ENCODE assay signal across 21 mouse cellular contexts in the genomic region with DNA sequence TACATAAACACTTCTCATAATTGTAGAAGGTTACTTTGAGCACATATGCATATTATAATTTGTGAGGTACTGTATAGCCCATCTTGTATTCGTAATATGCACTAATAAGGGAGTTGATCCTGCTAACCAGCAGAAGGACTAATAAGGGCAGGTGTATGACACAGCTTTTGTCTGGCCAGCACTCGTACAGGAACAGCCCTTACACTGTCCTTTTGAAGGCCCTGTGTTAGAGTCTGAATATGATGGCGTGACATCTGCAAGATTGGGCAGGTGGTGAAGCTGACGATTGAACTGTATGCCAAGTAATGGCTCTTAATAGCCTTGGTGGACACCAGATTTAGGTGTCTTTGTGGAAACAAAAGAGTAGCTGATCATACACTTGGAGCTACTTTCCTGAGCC.
DNase-seq lines count a peak whose midpoint lies in the region; ATAC-seq and TF ChIP-seq lines count a peak whose summit lies in the region.
"Had no signal": no experiment of that assay in that cellular context is flagged by ENCODE, and none has a peak within 500 bp of the region (broad histone marks: within the 10 kb centered on the region; RNA-seq: fewer than 3 reads in every experiment).

No protein-coding gene starts in this region.

- 66% methylated on average over 4 of the region's 4 CpGs for WGBS in forebrain, embryonic 11.5 days
- 85% methylated on average over 4 of the region's 4 CpGs for WGBS in forebrain, embryonic 10.5 days
- WGBS in midbrain, embryonic 11.5 days, result 79% methylated on average over 4 of the region's 4 CpGs
- 84% methylated on average over 4 of the region's 4 CpGs for WGBS in midbrain, embryonic 10.5 days
- WGBS in forebrain, embryonic 15.5 days, result 34% methylated on average over 4 of the region's 4 CpGs

- H3K4me1 ChIP-seq in forebrain, embryonic 11.5 days (replicated peaks; ENCODE audit: control insufficient read depth, insufficient read depth, low read length), result no peaks in the 10 kb centered on the region
- H3K4me1 ChIP-seq in forebrain, embryonic 10.5 days, result peaks cover 7% of the 10 kb centered on the region
- H3K4me1 ChIP-seq in midbrain, embryonic 11.5 days (ENCODE audit: control insufficient read depth, insufficient read depth, low read length), result no peaks in the 10 kb centered on the region
- peaks cover 11% of the 10 kb centered on the region for H3K4me1 ChIP-seq in midbrain, embryonic 10.5 days
- peaks cover 6% of the 10 kb centered on the region for H3K4me1 ChIP-seq in forebrain, embryonic 15.5 days
- H3K4me1 ChIP-seq: embryonic facial prominence, embryonic 13.5 days; heart, embryonic 12.5 days had no signal

- peak; percentile 70 for ATAC-seq in forebrain, embryonic 11.5 days (replicated peaks; ENCODE audit: low FRiP score)
- ATAC-seq in midbrain, embryonic 11.5 days (ENCODE audit: low FRiP score), result peak; percentile 38; the same call in 1 of the 2 replicates
- 0 out of 2 replicates have a peak, but pooled peaks have one; percentile 48 for ATAC-seq in forebrain, embryonic 15.5 days (replicated peaks)
- ATAC-seq: CD4-positive, CD25-positive, alpha-beta regulatory T cell, adult 4 months; hindbrain, embryonic 16.5 days; inflammation-experienced regulatory T-cells, adult 6 months had no signal

- no peak for TF ChIP-seq CTCF in gastrocnemius, adult 2 months (IDR thresholded peaks at IDR 0.05)

- H3K9me3 ChIP-seq in forebrain, embryonic 11.5 days (ENCODE audit: control insufficient read depth, low read length), result no peaks in the 10 kb centered on the region
- no peaks in the 10 kb centered on the region for H3K9me3 ChIP-seq in forebrain, embryonic 10.5 days
- H3K9me3 ChIP-seq in midbrain, embryonic 11.5 days (ENCODE audit: control insufficient read depth, low read length), result no peaks in the 10 kb centered on the region
- no peaks in the 10 kb centered on the region for H3K9me3 ChIP-seq in midbrain, embryonic 10.5 days (replicated peaks)
- H3K9me3 ChIP-seq in forebrain, embryonic 15.5 days, result no peaks in the 10 kb centered on the region
- H3K9me3 ChIP-seq: embryonic facial prominence, embryonic 13.5 days; G1E; heart, embryonic 12.5 days; hindbrain, embryonic 10.5 days had no signal

- no peak overlapping the region for H3K27ac ChIP-seq in forebrain, embryonic 11.5 days (ENCODE audit: low read depth, low read length)
- H3K27ac ChIP-seq in forebrain, embryonic 10.5 days, result no peak overlapping the region
- H3K27ac ChIP-seq in midbrain, embryonic 11.5 days (ENCODE audit: low read depth, low read length), result no peak overlapping the region
- H3K27ac ChIP-seq in midbrain, embryonic 10.5 days (replicated peaks), result no peak overlapping the region
- peak overlapping the region; percentile 50 for H3K27ac ChIP-seq in forebrain, embryonic 15.5 days (replicated peaks)
- H3K27ac ChIP-seq in gastrocnemius, adult 2 months, result no peak overlapping the region
- H3K27ac ChIP-seq: embryonic facial prominence, embryonic 13.5 days; heart, adult 2 months; hindbrain, embryonic 10.5 days had no signal

- H3K4me3 ChIP-seq in forebrain, embryonic 11.5 days (ENCODE audit: low read depth, low read length), result no peak overlapping the region
- no peak overlapping the region for H3K4me3 ChIP-seq in forebrain, embryonic 10.5 days
- no peak overlapping the region for H3K4me3 ChIP-seq in midbrain, embryonic 11.5 days (ENCODE audit: low read depth, low read length)
- H3K4me3 ChIP-seq in midbrain, embryonic 10.5 days, result no peak overlapping the region
- no peak overlapping the region for H3K4me3 ChIP-seq in forebrain, embryonic 15.5 days
- H3K4me3 ChIP-seq in gastrocnemius, adult 2 months, result no peak overlapping the region
- H3K4me3 ChIP-seq: embryonic facial prominence, embryonic 13.5 days; heart, adult 2 months; heart, embryonic 12.5 days; hindbrain, embryonic 10.5 days had no signal

- no peak overlapping the region for H3K9ac ChIP-seq in forebrain, embryonic 11.5 days (ENCODE audit: low read length)
- H3K9ac ChIP-seq in midbrain, embryonic 11.5 days (ENCODE audit: low read length), result no peak overlapping the region
- H3K9ac ChIP-seq in forebrain, embryonic 15.5 days (replicated peaks), result no peak overlapping the region
- H3K9ac ChIP-seq: embryonic facial prominence, embryonic 13.5 days; heart, embryonic 12.5 days had no signal

- no peak for DNase-seq in forebrain, embryonic 11.5 days (ENCODE audit: low spot score)
- no peak for DNase-seq in forebrain, embryonic 10.5 days (ENCODE audit: extremely low spot score, low spot score)
- no peak for DNase-seq in midbrain, embryonic 11.5 days (ENCODE audit: low spot score, missing footprints)
- DNase-seq in midbrain, embryonic 10.5 days (ENCODE audit: low spot score), result no peak
- peak; percentile 6 for DNase-seq in brain, adult 2 months (ENCODE audit: low read depth, low spot score)
- DNase-seq in gastrocnemius, adult 2 months, result no peak
- DNase-seq: adrenal gland, postnatal 10 days; B cell, adult 2 months; cerebellum, adult 18-20 months; cerebellum, adult 9-11 months; cerebellum, postnatal 36 days; gastrocnemius, postnatal 14 days; heart, adult 2 months had no signal

- intact Hi-C loops in gastrocnemius, adult 2 months (cut with DNase I), result no loop called here

- H3K4me2 ChIP-seq in forebrain, embryonic 11.5 days (ENCODE audit: low read depth, low read length, severe bottlenecking), result no peak overlapping the region
- H3K4me2 ChIP-seq in midbrain, embryonic 11.5 days, result no peak overlapping the region
- H3K4me2 ChIP-seq in forebrain, embryonic 15.5 days (replicated peaks), result no peak overlapping the region
- H3K4me2 ChIP-seq: embryonic facial prominence, embryonic 13.5 days; heart, embryonic 12.5 days had no signal

- no peaks in the 10 kb centered on the region for H3K36me3 ChIP-seq in forebrain, embryonic 11.5 days (ENCODE audit: control insufficient read depth, insufficient read depth, low read length)
- no peaks in the 10 kb centered on the region for H3K36me3 ChIP-seq in forebrain, embryonic 10.5 days (replicated peaks)
- H3K36me3 ChIP-seq in midbrain, embryonic 11.5 days (ENCODE audit: control insufficient read depth, insufficient read depth, low read length), result no peaks in the 10 kb centered on the region
- no peaks in the 10 kb centered on the region for H3K36me3 ChIP-seq in midbrain, embryonic 10.5 days
- H3K36me3 ChIP-seq in forebrain, embryonic 15.5 days, result no peaks in the 10 kb centered on the region
- H3K36me3 ChIP-seq: embryonic facial prominence, embryonic 13.5 days; heart, embryonic 12.5 days; hindbrain, embryonic 10.5 days had no signal

- no peaks in the 10 kb centered on the region for H3K27me3 ChIP-seq in forebrain, embryonic 11.5 days (ENCODE audit: control insufficient read depth, insufficient read depth, low read length)
- no peaks in the 10 kb centered on the region for H3K27me3 ChIP-seq in forebrain, embryonic 10.5 days (ENCODE audit: poor library complexity, severe bottlenecking)
- no peaks in the 10 kb centered on the region for H3K27me3 ChIP-seq in midbrain, embryonic 11.5 days (ENCODE audit: control insufficient read depth, insufficient read depth, low read length)
- no peaks in the 10 kb centered on the region for H3K27me3 ChIP-seq in midbrain, embryonic 10.5 days (ENCODE audit: low read depth, poor library complexity, severe bottlenecking)
- H3K27me3 ChIP-seq in forebrain, embryonic 15.5 days, result no peaks in the 10 kb centered on the region
- H3K27me3 ChIP-seq: embryonic facial prominence, embryonic 13.5 days; heart, embryonic 12.5 days had no signal
